Mouse (Mus musculus) mesoderm, embryonic 11.5 days (tissue): ENCODE data around the gene Nup37.

Experiments
- DNase-seq: peaks from one replicate; pipeline ENCODE4 v3.0.0-alpha.2; 2012; ENCODE audit warnings: low read depth, low spot score

Gene Nup37

DNA sequence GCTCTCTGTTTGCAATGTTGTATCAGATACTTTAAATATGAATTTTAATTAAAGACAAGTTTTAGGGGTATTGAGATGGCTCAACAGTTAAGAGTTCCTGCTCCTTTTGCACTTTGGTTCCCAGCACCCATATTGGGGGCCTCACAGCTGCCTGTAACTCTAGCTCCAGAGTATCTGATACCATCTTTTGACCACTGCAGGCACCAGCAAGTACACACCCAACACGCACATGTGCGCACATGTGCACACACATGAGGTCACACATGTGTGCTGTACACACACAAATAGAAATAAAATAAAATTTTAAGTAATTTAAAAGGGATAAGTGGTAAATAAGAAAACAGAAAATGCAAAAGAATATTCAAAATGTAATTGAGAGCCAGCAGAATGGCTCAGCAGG, 81.2 kb downstream of the Nup37 start:
- DNase-seq = no peak
